Mouse (Mus musculus): ENCODE measurements around the gene Sirpb1b. TPM values are rescaled to one million over a fixed set of nuclear protein-coding genes. Genes with fewer than 3 reads are reported as not detected.
A peak's percentile ranks its signal among the peaks of the same experiment; 100 is the strongest.
"Not testable (repeated sequence)": the region's sequence is repeated elsewhere in the genome, so short reads cannot be mapped to it uniquely, and the experiment has no call there.

Sirpb1b gene
- total RNA-seq (2017) = 55.3 to 100 TPM (median 75.8 TPM) in 3 replicates

DNA sequence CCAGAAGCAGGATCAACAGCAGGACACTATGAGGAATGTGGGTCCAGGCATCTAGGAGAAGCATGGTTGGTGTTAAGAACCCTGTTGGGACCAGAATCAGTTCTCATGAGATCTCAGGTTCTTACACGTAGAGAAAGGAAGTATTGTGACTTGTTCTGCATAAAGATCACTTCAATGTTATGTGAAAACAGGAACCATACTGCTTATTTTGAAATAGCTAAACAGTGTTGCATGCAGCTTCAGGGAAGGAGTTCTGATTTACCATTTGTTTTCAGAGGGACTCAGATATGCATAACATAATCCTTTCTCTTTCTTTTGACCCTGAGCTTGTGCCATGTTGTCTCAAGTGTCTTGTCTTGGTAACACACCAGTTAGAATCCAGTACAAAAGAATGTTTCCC, at the start of gene Sirpb1b:
Gene Sirpb1b, minus strand, starts transcription at position 179 of the 400 bp plus-strand sequence.
- ATAC-seq (replicated peaks; ENCODE audit: insufficient number of reproducible peaks, low FRiP score, low TSS enrichment, poor library complexity, severe bottlenecking) = peak; percentile 95

- ATAC-seq (replicated peaks; ENCODE audit: insufficient number of reproducible peaks, low FRiP score, low TSS enrichment, poor library complexity, severe bottlenecking) = peak; percentile 50; the same call in 1 of the 2 replicates
Measured at GRCm38 (mm10) chr3:15590377-15591117, 15.7 kb upstream of the Sirpb1b start.

- peak; percentile 72 for ATAC-seq (replicated peaks; ENCODE audit: insufficient number of reproducible peaks, low FRiP score, low TSS enrichment, poor library complexity, severe bottlenecking)
Measured at GRCm38 (mm10) chr3:15586665-15587064, 11.8 kb upstream of the Sirpb1b start.

DNA sequence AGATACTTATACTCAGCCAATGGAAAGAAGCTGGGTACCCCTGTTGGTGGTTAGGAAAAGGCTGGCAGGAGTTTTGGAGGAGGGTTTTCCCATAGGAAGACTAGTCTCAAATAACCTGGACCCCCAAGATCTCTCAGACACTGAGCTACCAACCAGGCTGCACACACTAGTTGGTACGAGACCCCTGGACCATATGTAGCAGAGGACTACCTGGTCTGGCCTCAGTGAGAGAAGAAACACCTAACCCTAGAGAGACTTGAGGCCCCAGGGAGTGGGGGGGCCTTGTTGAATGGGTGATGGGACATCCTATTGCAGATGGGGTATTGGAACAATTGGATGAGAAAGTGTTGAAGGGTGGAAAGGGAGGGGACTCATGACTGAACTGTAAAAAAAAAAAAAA, 8.6 kb upstream of the Sirpb1b start:
- ATAC-seq (replicated peaks; ENCODE audit: insufficient number of reproducible peaks, low FRiP score, low TSS enrichment, poor library complexity, severe bottlenecking) = no peak

GRCm38 (mm10) chr3:15582948-15583347, 8.1 kb upstream of the Sirpb1b start:
- not testable (repeated sequence) for ATAC-seq (replicated peaks; ENCODE audit: insufficient number of reproducible peaks, low FRiP score, low TSS enrichment, poor library complexity, severe bottlenecking)

DNA sequence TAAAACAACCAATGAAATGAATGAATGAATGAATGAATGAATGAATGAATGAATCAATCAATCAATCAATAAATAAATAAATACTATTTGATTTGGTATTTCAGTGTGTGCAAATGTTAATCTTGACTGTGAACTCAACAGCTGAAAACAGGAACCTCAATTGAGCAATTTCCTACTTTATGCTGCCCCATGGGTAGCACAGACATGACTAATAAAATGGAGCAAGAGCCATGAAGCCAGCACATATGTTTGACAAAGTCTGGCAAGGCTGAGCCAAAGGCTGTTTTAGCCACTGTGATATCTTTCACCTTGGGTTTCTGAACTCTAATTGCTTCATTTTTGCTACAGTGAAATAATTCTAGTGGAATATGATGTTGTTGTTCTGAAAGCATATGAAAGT, 1.6 kb upstream of the Sirpb1b start:
- peak; percentile 95 for ATAC-seq (replicated peaks; ENCODE audit: insufficient number of reproducible peaks, low FRiP score, low TSS enrichment, poor library complexity, severe bottlenecking)

DNA sequence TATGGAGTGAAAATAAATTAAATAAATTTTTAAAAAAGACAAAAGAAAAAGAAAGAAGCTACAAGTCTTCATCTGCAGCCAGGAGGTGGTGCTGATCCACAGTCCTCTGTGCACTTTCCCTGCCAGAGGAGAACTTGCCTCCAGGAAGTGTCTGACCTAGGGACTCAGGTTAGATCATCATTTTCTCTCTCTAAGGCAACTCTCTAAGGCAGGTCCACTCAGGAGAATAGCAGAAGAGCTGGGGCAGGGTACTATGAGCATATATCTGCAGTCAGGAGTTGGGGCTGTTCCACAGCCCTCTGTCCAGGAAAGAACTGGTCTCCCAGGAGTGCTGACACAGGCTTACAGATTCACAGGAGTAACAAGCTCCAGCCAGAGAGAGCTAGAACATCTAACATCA, 46.3 kb downstream of the Sirpb1b start:
- no peak for ATAC-seq (replicated peaks; ENCODE audit: insufficient number of reproducible peaks, low FRiP score, low TSS enrichment, poor library complexity, severe bottlenecking)

DNA sequence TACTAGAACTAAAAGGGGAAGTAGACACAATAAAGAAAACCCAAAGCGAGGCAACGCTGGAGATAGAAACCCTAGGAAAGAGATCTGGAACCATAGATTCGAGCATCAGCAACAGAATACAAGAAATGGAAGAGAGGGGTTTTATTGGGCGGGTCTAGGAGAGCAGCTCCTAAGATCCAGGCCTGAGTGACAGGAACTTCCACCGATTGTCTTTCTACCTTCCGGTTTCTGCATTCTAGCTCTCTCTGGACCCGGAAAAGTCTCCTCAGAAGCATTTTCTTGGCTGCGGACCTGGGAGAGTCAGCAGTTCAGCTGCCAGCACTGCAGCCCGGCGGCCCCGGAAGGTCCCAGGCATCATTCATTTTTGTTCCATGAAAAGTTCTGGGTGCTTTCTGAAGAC, 61.3 kb downstream of the Sirpb1b start:
- not testable (repeated sequence) for ATAC-seq (replicated peaks; ENCODE audit: insufficient number of reproducible peaks, low FRiP score, low TSS enrichment, poor library complexity, severe bottlenecking)

GRCm38 (mm10) chr3:15507792-15508321, 67.0 kb downstream of the Sirpb1b start:
- not testable (repeated sequence) for ATAC-seq (replicated peaks; ENCODE audit: insufficient number of reproducible peaks, low FRiP score, low TSS enrichment, poor library complexity, severe bottlenecking)

DNA sequence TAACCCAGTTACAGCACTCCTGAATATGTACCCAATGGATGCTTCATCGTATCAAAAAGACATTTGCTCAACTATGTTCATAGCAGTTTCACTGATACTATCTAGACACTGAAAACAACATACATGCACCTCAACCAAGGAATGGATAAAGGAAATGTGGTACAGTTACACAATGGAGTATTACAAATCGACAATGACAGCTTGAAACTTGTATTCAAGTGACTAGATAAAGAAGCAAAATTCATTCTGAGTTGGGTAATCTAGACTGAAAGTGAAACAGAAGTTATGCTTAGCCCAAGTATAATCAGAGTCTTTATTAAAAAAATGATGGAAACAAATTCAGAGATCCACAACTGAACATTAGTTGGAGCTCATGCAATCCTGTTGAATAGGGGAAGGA, 100.0 kb downstream of the Sirpb1b start:
- ATAC-seq (replicated peaks; ENCODE audit: insufficient number of reproducible peaks, low FRiP score, low TSS enrichment, poor library complexity, severe bottlenecking) = not testable (repeated sequence)

GRCm38 (mm10) chr3:15470158-15470557, 104.7 kb downstream of the Sirpb1b start:
- peak; percentile 56 for ATAC-seq (replicated peaks; ENCODE audit: insufficient number of reproducible peaks, low FRiP score, low TSS enrichment, poor library complexity, severe bottlenecking)

Other genes with a start within 250 kb of the Sirpb1b start
- gene Gm9733, start 242.8 kb downstream of the Sirpb1b start, total RNA-seq (2017) = 35.8 to 94.0 TPM (median 55.4 TPM) in 3 replicates
- 94.4 to 152 TPM (median 133 TPM) in 3 replicates for gene Sirpb1a, start 148.5 kb downstream of the Sirpb1b start, total RNA-seq (2017)

Data from monocyte, adult 5-6 weeks (primary cell).